Mouse (Mus musculus) heart, postnatal 4 days (tissue): ENCODE results near the gene Mab21l1. TPM values are rescaled to one million over a fixed set of nuclear protein-coding genes. Genes with fewer than 3 reads are reported as not detected.

ENCODE experiments used
- DNase-seq: peaks from one replicate; pipeline ENCODE4 v3.0.0; 2021
- total RNA-seq, 2 experiments: library from RNA; stranded (reverse); gene quantifications; 2 replicates each; pipeline ENCODE4 v1.2.3; 2021

The Mab21l1 gene
- total RNA-seq, 2 experiments from 2014 or later, result 0.14 TPM; not detected in 1

GRCm38 (mm10) chr3:55816638-55817375, 34.5 kb downstream of the Mab21l1 start:
- DNase-seq, result no peak

GRCm38 (mm10) chr3:55818082-55818481, 35.8 kb downstream of the Mab21l1 start:
- DNase-seq, result no peak

GRCm38 (mm10) chr3:55819598-55819997, 37.3 kb downstream of the Mab21l1 start:
- DNase-seq, result no peak

- no peak for DNase-seq
Measured at GRCm38 (mm10) chr3:55824864-55825263, 42.6 kb downstream of the Mab21l1 start.

- no peak for DNase-seq
Measured at GRCm38 (mm10) chr3:55828481-55829256, 46.4 kb downstream of the Mab21l1 start.

GRCm38 (mm10) chr3:55830226-55830625, 47.9 kb downstream of the Mab21l1 start:
- no peak for DNase-seq
